Comparison of ENCODE assay signal across 7 mouse cellular contexts in the genomic region with DNA sequence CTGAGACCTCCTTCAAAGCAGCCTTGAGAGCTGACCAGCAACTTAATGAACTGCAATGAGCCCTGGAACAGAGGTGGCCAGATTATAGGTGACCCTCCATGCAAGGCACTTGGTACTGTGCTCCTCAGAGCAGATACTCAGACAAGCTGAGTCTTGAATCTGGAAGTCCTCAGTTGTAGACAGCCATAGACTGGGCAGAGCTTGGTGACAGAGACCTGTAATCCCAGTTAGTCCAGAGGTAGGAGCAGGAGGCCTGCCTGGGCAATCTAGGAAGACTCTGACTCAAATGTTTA.
DNase-seq lines count a peak whose midpoint lies in the region; ATAC-seq and TF ChIP-seq lines count a peak whose summit lies in the region.

No protein-coding gene starts in this region.

- no peaks in the 10 kb centered on the region for H3K27me3 ChIP-seq in lung, embryonic 14.5 days (ENCODE audit: insufficient read depth, low read length)
- no peaks in the 10 kb centered on the region for H3K27me3 ChIP-seq in embryonic facial prominence, embryonic 13.5 days
- no peaks in the 10 kb centered on the region for H3K27me3 ChIP-seq in hindbrain, postnatal 0 days (ENCODE audit: insufficient read depth, low read length)
- H3K27me3 ChIP-seq in neural tube, embryonic 13.5 days: no peaks in the 10 kb centered on the region; the same call in 1 of the 2 replicates

- no peak for DNase-seq in lung, embryonic 14.5 days
- no peak for DNase-seq in lung, postnatal 36 days
- DNase-seq in hindbrain, postnatal 0 days (ENCODE audit: low spot score): no peak
- no peak for DNase-seq in frontal cortex, postnatal 25 days (ENCODE audit: low spot score in 2 of 2)
- DNase-seq in cerebellum, adult 9-11 months: no peak

- H3K4me1 ChIP-seq in lung, embryonic 14.5 days (ENCODE audit: insufficient read depth): no peaks in the 10 kb centered on the region
- H3K4me1 ChIP-seq in embryonic facial prominence, embryonic 13.5 days: peaks cover 10% of the 10 kb centered on the region
- no peaks in the 10 kb centered on the region for H3K4me1 ChIP-seq in hindbrain, postnatal 0 days (ENCODE audit: insufficient read depth, low read length)
- peaks cover 13% of the 10 kb centered on the region for H3K4me1 ChIP-seq in neural tube, embryonic 13.5 days (replicated peaks)

- ATAC-seq in lung, embryonic 14.5 days (ENCODE audit: insufficient read depth): peak; percentile 62
- 0 out of 2 replicates have a peak, but pooled peaks have one; percentile 60 for ATAC-seq in embryonic facial prominence, embryonic 13.5 days (ENCODE audit: insufficient number of reproducible peaks, insufficient read depth, low FRiP score, low TSS enrichment, low read depth)
- peak; percentile 32; the same call in 1 of the 2 replicates for ATAC-seq in hindbrain, postnatal 0 days
- no peak for ATAC-seq in neural tube, embryonic 13.5 days (ENCODE audit: low read depth)

- peak overlapping the region; percentile 87 for H3K27ac ChIP-seq in lung, embryonic 14.5 days (ENCODE audit: low read depth)
- H3K27ac ChIP-seq in embryonic facial prominence, embryonic 13.5 days: peak overlapping the region; percentile 92
- peak overlapping the region; percentile 12; the same call in 1 of the 2 replicates for H3K27ac ChIP-seq in hindbrain, postnatal 0 days
- peak overlapping the region; percentile 43; the same call in 1 of the 2 replicates for H3K27ac ChIP-seq in neural tube, embryonic 13.5 days (replicated peaks)

- TF ChIP-seq CTCF in lung, embryonic 14.5 days (IDR thresholded peaks at IDR 0.05; ENCODE audit: low read depth): no peak
- TF ChIP-seq CTCF in hindbrain, postnatal 0 days (IDR thresholded peaks at IDR 0.05; ENCODE audit: low read depth): no peak

- H3K4me2 ChIP-seq in lung, embryonic 14.5 days: peak overlapping the region; percentile 76
- peak overlapping the region; percentile 81 for H3K4me2 ChIP-seq in embryonic facial prominence, embryonic 13.5 days
- H3K4me2 ChIP-seq in hindbrain, postnatal 0 days (ENCODE audit: low read depth, low read length): peak overlapping the region; percentile 51
- H3K4me2 ChIP-seq in neural tube, embryonic 13.5 days: peak overlapping the region; percentile 56

- peak overlapping the region; percentile 57; the same call in 1 of the 2 replicates for H3K9ac ChIP-seq in lung, embryonic 14.5 days
- H3K9ac ChIP-seq in embryonic facial prominence, embryonic 13.5 days: peak overlapping the region; percentile 77
- no peak overlapping the region for H3K9ac ChIP-seq in hindbrain, postnatal 0 days (replicated peaks; ENCODE audit: low read length)
- no peak overlapping the region for H3K9ac ChIP-seq in neural tube, embryonic 13.5 days

- no peaks in the 10 kb centered on the region for H3K9me3 ChIP-seq in lung, embryonic 14.5 days (ENCODE audit: low read depth, low read length)
- no peaks in the 10 kb centered on the region for H3K9me3 ChIP-seq in embryonic facial prominence, embryonic 13.5 days
- H3K9me3 ChIP-seq in hindbrain, postnatal 0 days (ENCODE audit: low read length): no peaks in the 10 kb centered on the region
- no peaks in the 10 kb centered on the region for H3K9me3 ChIP-seq in neural tube, embryonic 13.5 days

- H3K36me3 ChIP-seq in lung, embryonic 14.5 days (ENCODE audit: insufficient read depth): no peaks in the 10 kb centered on the region
- no peaks in the 10 kb centered on the region for H3K36me3 ChIP-seq in embryonic facial prominence, embryonic 13.5 days
- H3K36me3 ChIP-seq in hindbrain, postnatal 0 days (ENCODE audit: insufficient read depth, low read length): no peaks in the 10 kb centered on the region
- no peaks in the 10 kb centered on the region for H3K36me3 ChIP-seq in neural tube, embryonic 13.5 days

- peak overlapping the region; percentile 50 for H3K4me3 ChIP-seq in lung, embryonic 14.5 days (ENCODE audit: low read depth, low read length)
- H3K4me3 ChIP-seq in embryonic facial prominence, embryonic 13.5 days: peak overlapping the region; percentile 63
- no peak overlapping the region for H3K4me3 ChIP-seq in hindbrain, postnatal 0 days (ENCODE audit: low read length)
- H3K4me3 ChIP-seq in neural tube, embryonic 13.5 days: peak overlapping the region; percentile 33

Comparison
In these comparisons a context has a peak if more than half of its experiments do, and no peak if none do; other contexts are left out.
1. H3K27ac ChIP-seq: peak in every context shown above with its lines; median percentile 92 in embryonic facial prominence, embryonic 13.5 days; 87 in lung, embryonic 14.5 days; 43 in neural tube, embryonic 13.5 days; 12 in hindbrain, postnatal 0 days.
2. H3K9ac ChIP-seq: peak in lung, embryonic 14.5 days (single experiment) and embryonic facial prominence, embryonic 13.5 days (single experiment); none in hindbrain, postnatal 0 days (single experiment) and neural tube, embryonic 13.5 days (single experiment).
3. Peak in every context shown above with its lines, with median percentiles within 50 percentile points of each other: H3K4me2 ChIP-seq.